Mouse (Mus musculus) ES-Bruce4 (cell line): ENCODE results near the gene Olfr47. TPM values are rescaled to one million over a fixed set of nuclear protein-coding genes. Genes with fewer than 3 reads are reported as not detected.

ENCODE experiments used
- H3K27ac ChIP-seq: 2 replicates; pipeline ENCODE4 v1.5.1; 2012; ENCODE audit warnings: low read length, inconsistent platforms; ENCODE audit not compliant: insufficient read depth
- H3K27me3 ChIP-seq: 2 replicates; pipeline ENCODE4 v1.6.1; 2012; ENCODE audit warnings: mild to moderate bottlenecking, low read length, inconsistent platforms; ENCODE audit not compliant: control insufficient read depth, poor library complexity, insufficient read depth, severe bottlenecking
- H3K36me3 ChIP-seq: 2 replicates; pipeline ENCODE4 v1.6.1; 2012; ENCODE audit warnings: inconsistent platforms, mild to moderate bottlenecking, low read length, moderate library complexity; ENCODE audit not compliant: control insufficient read depth, poor library complexity, insufficient read depth, severe bottlenecking
- H3K4me1 ChIP-seq: one replicate; pipeline ENCODE4 v1.8.1; 2011; ENCODE audit warnings: low read length; ENCODE audit not compliant: control insufficient read depth, insufficient read depth
- H3K4me3 ChIP-seq: 2 replicates; pipeline ENCODE4 v1.5.1; 2011; ENCODE audit warnings: low read depth, mild to moderate bottlenecking, low read length
- H3K9ac ChIP-seq: 2 replicates; pipeline ENCODE4 v1.6.1; 2012; ENCODE audit warnings: low read depth, mild to moderate bottlenecking, inconsistent platforms; ENCODE audit not compliant: poor library complexity, severe bottlenecking
- H3K9me3 ChIP-seq: replicated peaks from 2 replicates; pipeline ENCODE4 v1.6.1; 2012; ENCODE audit warnings: mild to moderate bottlenecking, low read length, inconsistent platforms; ENCODE audit not compliant: control insufficient read depth, poor library complexity, insufficient read depth, severe bottlenecking
- CTCF ChIP-seq: IDR thresholded peaks from one replicate; pipeline ENCODE4 v1.8.1; 2011; ENCODE audit warnings: low read depth, low read length
- EP300 ChIP-seq: IDR thresholded peaks from 2 replicates; pipeline ENCODE4 v1.6.1; 2011; ENCODE audit warnings: low read depth, low read length; ENCODE audit not compliant: insufficient read depth
- POLR2A ChIP-seq: IDR thresholded peaks from one replicate; pipeline ENCODE4 v1.8.1; 2011; ENCODE audit warnings: low read length; ENCODE audit not compliant: insufficient read depth
- polyA plus RNA-seq: library from polyadenylated mRNA; stranded (reverse); fragments of >200 nt; gene quantifications from 2 replicates; pipeline ENCODE4 v1.2.4, GENCODE M21; 2011; ENCODE audit warnings: low read depth; ENCODE audit not compliant: missing spikeins, insufficient read depth, insufficient read length

The Olfr47 gene
- polyA plus RNA-seq, 1 experiment, result not detected

DNA sequence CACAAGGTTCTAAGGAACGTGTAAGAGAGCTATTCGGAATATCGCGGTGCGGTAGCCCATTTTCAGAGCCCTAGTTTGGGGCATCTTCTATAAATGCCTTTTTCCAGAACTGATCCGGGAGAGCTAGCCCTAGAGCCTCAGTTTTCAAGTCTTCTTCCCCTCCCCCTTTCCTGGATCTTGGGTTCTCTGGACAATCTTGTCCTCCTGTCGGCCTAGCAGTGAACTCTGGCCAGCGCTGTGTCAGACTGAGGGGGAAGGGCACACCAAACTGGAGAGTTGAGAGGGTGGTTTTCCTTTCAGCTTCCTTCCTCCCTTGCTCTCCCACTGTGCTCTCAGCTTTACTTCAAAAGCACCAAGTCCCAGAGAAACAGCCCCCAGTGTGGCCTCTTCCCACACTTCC, 35.0 kb downstream of the Olfr47 start:
- H3K4me1 ChIP-seq, result peaks cover 3% of the 10 kb centered on the region
- H3K27me3 ChIP-seq, result peaks cover 8% of the 10 kb centered on the region; the same call in 1 of the 2 replicates
- H3K4me3 ChIP-seq, result peak overlapping the region; percentile 94
- peak overlapping the region; percentile 98; the same call in 1 of the 2 replicates for H3K9ac ChIP-seq
- TF ChIP-seq POLR2A, result no peak
- 0 out of 2 replicates have a peak, but pooled peaks have one; percentile 11 for TF ChIP-seq EP300
- no peaks in the 10 kb centered on the region for H3K36me3 ChIP-seq
- H3K27ac ChIP-seq, result no peak overlapping the region
- no peaks in the 10 kb centered on the region for H3K9me3 ChIP-seq

- no peak overlapping the region for H3K4me3 ChIP-seq
- no peaks in the 10 kb centered on the region for H3K36me3 ChIP-seq
- no peak overlapping the region for H3K9ac ChIP-seq
- TF ChIP-seq CTCF, result no peak
- H3K9me3 ChIP-seq, result no peaks in the 10 kb centered on the region
- H3K27ac ChIP-seq, result no peak overlapping the region
- H3K27me3 ChIP-seq, result no peaks in the 10 kb centered on the region
- no peaks in the 10 kb centered on the region for H3K4me1 ChIP-seq
These were observed 41.3 kb downstream of the Olfr47 start for GRCm38 (mm10) chr6:43272597-43272996.

- H3K9ac ChIP-seq, result no peak overlapping the region
- H3K9me3 ChIP-seq, result no peaks in the 10 kb centered on the region
- no peaks in the 10 kb centered on the region for H3K4me1 ChIP-seq
- H3K27ac ChIP-seq, result no peak overlapping the region
- H3K4me3 ChIP-seq, result no peak overlapping the region
- no peaks in the 10 kb centered on the region for H3K36me3 ChIP-seq
- no peaks in the 10 kb centered on the region for H3K27me3 ChIP-seq
- TF ChIP-seq EP300 (no peak), POLR2A (no peak), CTCF (no peak)
These were observed 42.8 kb downstream of the Olfr47 start for GRCm38 (mm10) chr6:43274123-43274522.

GRCm38 (mm10) chr6:43278247-43278646, 46.9 kb downstream of the Olfr47 start:
- TF ChIP-seq POLR2A, result no peak
- Histone ChIP-seq H3K9me3 (no peaks in the 10 kb centered on the region), H3K9ac (no peak overlapping the region), H3K4me1 (no peaks in the 10 kb centered on the region), H3K27ac (no peak overlapping the region), H3K27me3 (no peaks in the 10 kb centered on the region), H3K4me3 (no peak overlapping the region), H3K36me3 (peaks cover 6% of the 10 kb centered on the region)

- Histone ChIP-seq H3K27me3 (no peaks in the 10 kb centered on the region), H3K9me3 (no peaks in the 10 kb centered on the region), H3K9ac (no peak overlapping the region), H3K4me3 (no peak overlapping the region), H3K27ac (no peak overlapping the region), H3K36me3 (peaks cover 6% of the 10 kb centered on the region), H3K4me1 (no peaks in the 10 kb centered on the region)
- TF ChIP-seq POLR2A (no peak), EP300 (no peak), CTCF (no peak)
These were observed 49.2 kb downstream of the Olfr47 start for GRCm38 (mm10) chr6:43280481-43280880.

Other genes with a start within 250 kb of the Olfr47 start
- gene Olfr441, start 125.2 kb upstream of the Olfr47 start, polyA plus RNA-seq, result not detected in 2 replicates
- gene Olfr237-ps1, start 85.0 kb upstream of the Olfr47 start, polyA plus RNA-seq, result not detected in 2 replicates
- gene Olfr437, start 68.2 kb upstream of the Olfr47 start, polyA plus RNA-seq, result not detected in 2 replicates
- not detected in 2 replicates for gene Olfr13, start 59.4 kb upstream of the Olfr47 start, polyA plus RNA-seq
- gene Olfr435, start 34.4 kb upstream of the Olfr47 start, polyA plus RNA-seq, result not detected in 2 replicates
- not detected in 2 replicates for gene Olfr434, start 18.5 kb upstream of the Olfr47 start, polyA plus RNA-seq
- 23.5 and 24.5 TPM in 2 replicates for gene Arhgef5, start 34.1 kb downstream of the Olfr47 start, polyA plus RNA-seq
- gene Nobox, start 78.0 kb downstream of the Olfr47 start, polyA plus RNA-seq, result 0.37 TPM in 1 of 2 replicates, not detected in the other